ENCODE assay signal across 25 mouse cellular contexts in genomic region chr13:32832776-32833175, GRCm38 (mm10). TPM values are rescaled to one million over a fixed set of nuclear protein-coding genes. Genes with fewer than 3 reads are reported as not detected.
DNase-seq lines count a peak whose midpoint lies in the region; ATAC-seq and TF ChIP-seq lines count a peak whose summit lies in the region.
"Had no signal": no experiment of that assay in that cellular context is flagged by ENCODE, and none has a peak within 500 bp of the region (broad histone marks: within the 10 kb centered on the region; RNA-seq: fewer than 3 reads in every experiment).

No protein-coding gene starts in this region.

- no peak overlapping the region for H3K9ac ChIP-seq in hindbrain, embryonic 11.5 days (ENCODE audit: low read depth, low read length)
- H3K9ac ChIP-seq: forebrain, embryonic 15.5 days; hindbrain, embryonic 15.5 days; limb, embryonic 15.5 days; lung, embryonic 15.5 days; midbrain, embryonic 13.5 days had no signal

- H3K4me2 ChIP-seq in hindbrain, embryonic 11.5 days (replicated peaks; ENCODE audit: low read depth, low read length) = no peak overlapping the region
- H3K4me2 ChIP-seq: forebrain, embryonic 15.5 days; hindbrain, embryonic 15.5 days; limb, embryonic 15.5 days; lung, embryonic 15.5 days; midbrain, embryonic 13.5 days had no signal

- peaks cover 26% of the 10 kb centered on the region; the same call in 1 of the 2 replicates for H3K4me1 ChIP-seq in small intestine, adult 2 months (ENCODE audit: control insufficient read depth, insufficient read depth, insufficient read length, low read length)
- no peaks in the 10 kb centered on the region for H3K4me1 ChIP-seq in hindbrain, embryonic 11.5 days (replicated peaks; ENCODE audit: control insufficient read depth, insufficient read depth, low read length)
- H3K4me1 ChIP-seq: forebrain, embryonic 15.5 days; hindbrain, embryonic 15.5 days; limb, embryonic 15.5 days; lung, embryonic 15.5 days; midbrain, embryonic 13.5 days had no signal

- H3K4me3 ChIP-seq in layer of hippocampus, adult 2 months = no peak overlapping the region
- no peak overlapping the region for H3K4me3 ChIP-seq in small intestine, adult 2 months (ENCODE audit: low read depth, low read length)
- H3K4me3 ChIP-seq in hindbrain, embryonic 11.5 days (ENCODE audit: low read depth, low read length) = no peak overlapping the region
- H3K4me3 ChIP-seq: erythroblast, embryonic 14.5 days; forebrain, embryonic 15.5 days; gastrocnemius, adult 2 months; hindbrain, embryonic 15.5 days; limb, embryonic 15.5 days; lung, embryonic 15.5 days; midbrain, embryonic 13.5 days had no signal

- WGBS in small intestine, adult 2 months = 71% methylated on average over 3 of the region's 3 CpGs
- WGBS in hindbrain, embryonic 11.5 days = 74% methylated on average over 3 of the region's 3 CpGs

- no peak for DNase-seq in layer of hippocampus, adult 2 months (ENCODE audit: low spot score in 2 of 2)
- DNase-seq in layer of hippocampus, postnatal 10 days (ENCODE audit: low spot score in 2 of 2) = no peak
- DNase-seq in retina, postnatal 1 day = peak; percentile 10
- DNase-seq in retina, embryonic 14.5 days (ENCODE audit: low spot score) = no peak
- peak; percentile 92 for DNase-seq in fat pad, adult 2 months (ENCODE audit: extremely low read depth, low read depth, low spot score)
- DNase-seq in hindbrain, embryonic 11.5 days (ENCODE audit: low spot score) = no peak
- no peak for DNase-seq in urinary bladder, postnatal 4 days (ENCODE audit: low spot score in 2 of 2)
- DNase-seq: cerebellum, adult 11-12 months; cerebellum, postnatal 36 days; gastrocnemius, adult 2 months; heart, adult 18-20 months; kidney, adult 11 months; kidney, postnatal 14 days had no signal

- no peaks in the 10 kb centered on the region for H3K36me3 ChIP-seq in small intestine, adult 2 months (ENCODE audit: control insufficient read depth, insufficient read depth, low read length)
- no peaks in the 10 kb centered on the region for H3K36me3 ChIP-seq in hindbrain, embryonic 11.5 days (ENCODE audit: control insufficient read depth, insufficient read depth, low read length)
- H3K36me3 ChIP-seq: forebrain, embryonic 15.5 days; hindbrain, embryonic 15.5 days; limb, embryonic 15.5 days; lung, embryonic 15.5 days; midbrain, embryonic 13.5 days had no signal

- TF ChIP-seq CTCF in layer of hippocampus, adult 2 months (conservative IDR thresholded peaks at IDR 0.05) = no peak
- TF ChIP-seq CTCF in small intestine, adult 2 months (IDR thresholded peaks at IDR 0.05; ENCODE audit: extremely low read depth, insufficient read length, insufficient replicate concordance, low read depth, low read length) = no peak

- no peak for TF ChIP-seq POLR2A in small intestine, adult 2 months (IDR thresholded peaks at IDR 0.05; ENCODE audit: low read depth, low read length)

- H3K27ac ChIP-seq in layer of hippocampus, adult 2 months = peak overlapping the region; percentile 83
- H3K27ac ChIP-seq in small intestine, adult 2 months (ENCODE audit: insufficient read depth, low read depth, low read length) = peak overlapping the region; percentile 95
- H3K27ac ChIP-seq in hindbrain, embryonic 11.5 days (ENCODE audit: low read depth, low read length) = no peak overlapping the region
- H3K27ac ChIP-seq: forebrain, embryonic 15.5 days; gastrocnemius, adult 2 months; hindbrain, embryonic 15.5 days; limb, embryonic 15.5 days; lung, embryonic 15.5 days; midbrain, embryonic 13.5 days had no signal

- ATAC-seq in hindbrain, embryonic 11.5 days (ENCODE audit: low FRiP score) = no peak
- ATAC-seq: forebrain, embryonic 15.5 days; midbrain, embryonic 13.5 days had no signal

- H3K9me3 ChIP-seq in hindbrain, embryonic 11.5 days (ENCODE audit: control insufficient read depth, low read length) = no peaks in the 10 kb centered on the region
- H3K9me3 ChIP-seq: forebrain, embryonic 15.5 days; hindbrain, embryonic 15.5 days; limb, embryonic 15.5 days; lung, embryonic 15.5 days; midbrain, embryonic 13.5 days had no signal

- no peaks in the 10 kb centered on the region for H3K27me3 ChIP-seq in small intestine, adult 2 months (ENCODE audit: control insufficient read depth, insufficient read depth, low read length)
- H3K27me3 ChIP-seq in hindbrain, embryonic 11.5 days (ENCODE audit: control insufficient read depth, insufficient read depth, low read length) = no peaks in the 10 kb centered on the region
- H3K27me3 ChIP-seq: forebrain, embryonic 15.5 days; hindbrain, embryonic 15.5 days; limb, embryonic 15.5 days; lung, embryonic 15.5 days; midbrain, embryonic 13.5 days had no signal

RNA-seq across cellular contexts. Expression of gene Serpinb1a, which starts 18.2 kb away (rescaled TPM):
- total RNA-seq in layer of hippocampus, adult 2 months (2021) = 1 to 10 TPM; 5.3 to 6.6 TPM
- total RNA-seq in layer of hippocampus, postnatal 10 days (2021) = under 1 TPM; 0.40 to 0.62 TPM
- 36.8 and 110 TPM in 2 replicates for polyA plus RNA-seq in small intestine, adult 2 months (2012; rRNA removed)
- 0.27 TPM in 1 of 2 replicates, not detected in the other for polyA plus RNA-seq in hindbrain, embryonic 11.5 days (2014; fragmentation: Nextera tagmentation; extraction: Ambion mirVana)
- polyA plus RNA-seq: erythroblast, embryonic 14.5 days had no signal

RNA-seq across cellular contexts. Expression of gene D930007J09Rik, which starts 30.1 kb away (rescaled TPM):
- not detected for total RNA-seq in layer of hippocampus, adult 2 months (2021)
- 1 to 10 TPM; 1.4 to 1.9 TPM for total RNA-seq in layer of hippocampus, postnatal 10 days (2021)
- not detected in 2 replicates for polyA plus RNA-seq in small intestine, adult 2 months (2012; rRNA removed)
- polyA plus RNA-seq in hindbrain, embryonic 11.5 days (2014; fragmentation: Nextera tagmentation; extraction: Ambion mirVana) = not detected in 2 replicates
- total RNA-seq: gastrocnemius, adult 2 months; heart, adult 18-20 months had no signal
- polyA plus RNA-seq: embryonic facial prominence, embryonic 11.5 days; erythroblast, embryonic 14.5 days; forebrain, embryonic 15.5 days; heart, postnatal 0 days; hindbrain, embryonic 15.5 days; limb, embryonic 15.5 days; lung, embryonic 15.5 days; midbrain, embryonic 13.5 days; neural tube, embryonic 14.5 days; stomach, embryonic 16.5 days had no signal

RNA-seq across cellular contexts. Expression of gene Wrnip1, which starts 30.9 kb away (rescaled TPM):
- 10 to 100 TPM; 62.1 to 63.7 TPM for total RNA-seq in layer of hippocampus, adult 2 months (2021)
- 10 to 100 TPM; 57.9 to 58.4 TPM for total RNA-seq in layer of hippocampus, postnatal 10 days (2021)
- 27.9 and 41.3 TPM in 2 replicates for polyA plus RNA-seq in small intestine, adult 2 months (2012; rRNA removed)
- polyA plus RNA-seq in hindbrain, embryonic 11.5 days (2014; fragmentation: Nextera tagmentation; extraction: Ambion mirVana) = 14.4 and 18.0 TPM in 2 replicates

RNA-seq across cellular contexts. Expression of gene Mylk4, which starts 49.0 kb away (rescaled TPM):
- under 1 TPM; 0.20 to 0.25 TPM for total RNA-seq in layer of hippocampus, adult 2 months (2021)
- total RNA-seq in layer of hippocampus, postnatal 10 days (2021) = 1 to 10 TPM in 1 of 2 experiments, under 1 TPM in 1; 0.73 to 1.0 TPM
- polyA plus RNA-seq in small intestine, adult 2 months (2012; rRNA removed) = not detected in 2 replicates
- polyA plus RNA-seq in hindbrain, embryonic 11.5 days (2014; fragmentation: Nextera tagmentation; extraction: Ambion mirVana) = 0.40 and 0.53 TPM in 2 replicates
- total RNA-seq: ES-E14 had no signal
- polyA plus RNA-seq: erythroblast, embryonic 14.5 days had no signal

Comparison
In these comparisons a context has a peak if more than half of its experiments do, and no peak if none do; other contexts are left out.
1. DNase-seq: peak in retina, postnatal 1 day (single experiment) and fat pad, adult 2 months (single experiment); none in layer of hippocampus, adult 2 months (0 of 2), layer of hippocampus, postnatal 10 days (0 of 2), retina, embryonic 14.5 days (single experiment), hindbrain, embryonic 11.5 days (single experiment) and urinary bladder, postnatal 4 days (0 of 2).